Mouse (Mus musculus): ENCODE data around the gene Spata9. TPM values are rescaled to one million over a fixed set of nuclear protein-coding genes. Genes with fewer than 3 reads are reported as not detected.

Spata9 gene
- polyA plus RNA-seq, 1 experiment from 2014 or later, result 2.1 TPM

DNA sequence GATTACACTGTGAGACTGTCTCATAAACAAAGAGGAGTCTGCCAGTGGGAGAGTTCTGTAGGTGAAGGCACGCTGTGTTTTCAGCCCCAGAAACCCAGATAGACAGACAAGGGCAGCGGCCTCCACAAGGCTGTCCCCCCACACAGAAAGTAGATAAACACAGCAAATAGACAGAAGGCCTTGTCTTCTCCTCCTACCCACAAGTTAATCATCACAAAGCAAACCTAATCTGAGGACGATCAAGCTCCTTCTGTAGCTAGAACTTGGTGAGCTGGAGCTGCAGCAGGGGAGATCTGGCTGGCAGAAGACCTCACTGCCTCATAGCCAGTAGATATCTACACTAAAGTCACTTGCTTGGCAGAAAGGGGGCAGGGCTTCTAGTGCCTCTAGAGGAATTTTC, 36.3 kb downstream of the Spata9 start:
- no peaks in the 10 kb centered on the region for H3K27me3 ChIP-seq
- H3K4me1 ChIP-seq (replicated peaks), result no peaks in the 10 kb centered on the region
- no peaks in the 10 kb centered on the region for H3K9me3 ChIP-seq
- 88% methylated on average over 3 of the region's 3 CpGs for WGBS
- H3K4me2 ChIP-seq, result no peak overlapping the region
- peaks cover 39% of the 10 kb centered on the region for H3K36me3 ChIP-seq
- no peak for ATAC-seq (ENCODE audit: low read depth)
- H3K9ac ChIP-seq, result no peak overlapping the region
- no peak overlapping the region for H3K27ac ChIP-seq (replicated peaks)
- no peak overlapping the region for H3K4me3 ChIP-seq

- Histone ChIP-seq H3K27ac (replicated peaks) (no peak overlapping the region), H3K4me2 (no peak overlapping the region), H3K36me3 (no peaks in the 10 kb centered on the region), H3K9ac (no peak overlapping the region), H3K9me3 (no peaks in the 10 kb centered on the region), H3K4me3 (no peak overlapping the region), H3K27me3 (no peaks in the 10 kb centered on the region), H3K4me1 (replicated peaks) (peaks cover 15% of the 10 kb centered on the region)
- no peak for ATAC-seq (ENCODE audit: low read depth)
- 81% methylated on average over 2 of the region's 2 CpGs for WGBS
Observed at GRCm38 (mm10) chr13:76014511-76014910, 47.6 kb downstream of the Spata9 start.

DNA sequence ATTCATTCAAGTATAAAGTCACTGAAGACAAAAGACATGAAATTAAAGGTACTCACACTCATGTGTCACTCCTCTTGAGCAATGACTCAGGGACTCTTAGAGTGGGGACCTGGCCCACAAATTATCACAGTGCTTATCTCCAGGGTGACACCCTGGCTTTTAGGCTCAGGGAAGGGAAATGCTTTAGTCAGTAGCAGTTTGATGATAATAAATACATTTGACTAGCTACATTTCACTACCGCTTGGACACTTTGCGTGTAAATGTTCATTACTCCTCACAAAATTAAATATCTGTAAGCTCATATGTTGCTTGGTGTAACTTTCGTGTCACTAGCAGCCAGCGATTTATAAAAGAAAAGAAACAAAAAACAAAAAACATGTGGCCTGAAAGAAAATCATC, 50.5 kb downstream of the Spata9 start:
- H3K9me3 ChIP-seq, result no peaks in the 10 kb centered on the region
- ATAC-seq (ENCODE audit: low read depth), result no peak
- H3K4me2 ChIP-seq, result peak overlapping the region; percentile 67
- H3K4me1 ChIP-seq (replicated peaks), result peaks cover 15% of the 10 kb centered on the region
- H3K9ac ChIP-seq, result peak overlapping the region; percentile 85
- peak overlapping the region; percentile 56 for H3K4me3 ChIP-seq
- WGBS, result 73% methylated on average over 4 of the region's 4 CpGs
- H3K27ac ChIP-seq (replicated peaks), result peak overlapping the region; percentile 95
- H3K27me3 ChIP-seq, result no peaks in the 10 kb centered on the region
- no peaks in the 10 kb centered on the region for H3K36me3 ChIP-seq

GRCm38 (mm10) chr13:76017974-76018843, 51.3 kb downstream of the Spata9 start, which contains the start of gene Rfesd:
Gene Rfesd, minus strand, starts transcription at chr13:76018719.
- ATAC-seq (ENCODE audit: low read depth), result peak; percentile 100
- H3K4me1 ChIP-seq (replicated peaks), result peaks cover 15% of the 10 kb centered on the region
- H3K27ac ChIP-seq (replicated peaks), result peak within 1 kb of the TSS; percentile 95
- H3K9me3 ChIP-seq, result no peaks in the 10 kb centered on the region
- H3K27me3 ChIP-seq, result no peaks in the 10 kb centered on the region
- H3K4me2 ChIP-seq, result peak within 1 kb of the TSS; percentile 67
- H3K36me3 ChIP-seq, result no peaks in the 10 kb centered on the region
- H3K9ac ChIP-seq, result peak within 1 kb of the TSS; percentile 85
- peak within 1 kb of the TSS; percentile 56 for H3K4me3 ChIP-seq
- under 1% methylated on average over 50 of the region's 50 CpGs for WGBS

GRCm38 (mm10) chr13:76018844-76019400, 52.0 kb downstream of the Spata9 start:
- H3K4me3 ChIP-seq, result peak overlapping the region; percentile 56
- 48% methylated on average over 5 of the region's 5 CpGs for WGBS
- no peaks in the 10 kb centered on the region for H3K9me3 ChIP-seq
- peaks cover 15% of the 10 kb centered on the region for H3K4me1 ChIP-seq (replicated peaks)
- H3K9ac ChIP-seq, result peak overlapping the region; percentile 55
- H3K27ac ChIP-seq (replicated peaks), result peak overlapping the region; percentile 95
- peak overlapping the region; percentile 67 for H3K4me2 ChIP-seq
- H3K27me3 ChIP-seq, result no peaks in the 10 kb centered on the region
- peak; percentile 70 for ATAC-seq (ENCODE audit: low read depth)
- no peaks in the 10 kb centered on the region for H3K36me3 ChIP-seq

DNA sequence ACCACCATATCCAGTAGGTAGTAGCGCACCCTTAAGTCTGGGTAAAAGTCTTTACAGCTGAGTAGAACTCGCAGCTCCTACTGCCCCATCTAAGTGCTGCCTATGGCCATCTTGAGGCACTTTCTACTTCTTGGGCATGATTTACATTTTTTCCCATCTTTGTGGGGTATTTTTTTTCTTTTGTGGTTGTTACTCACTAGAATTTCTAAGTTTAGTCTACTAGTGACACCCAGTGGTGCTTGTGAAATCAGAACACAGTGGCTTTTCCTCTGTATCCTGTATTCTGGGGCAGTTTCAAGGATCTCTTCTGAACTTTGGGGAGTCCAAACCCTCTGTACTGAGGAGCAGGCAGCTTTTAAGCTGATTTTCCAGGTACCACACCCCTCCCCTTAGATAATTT, 54.8 kb downstream of the Spata9 start:
- Histone ChIP-seq H3K27ac (replicated peaks) (no peak overlapping the region), H3K9me3 (no peaks in the 10 kb centered on the region), H3K36me3 (no peaks in the 10 kb centered on the region), H3K4me1 (replicated peaks) (peaks cover 14% of the 10 kb centered on the region), H3K9ac (no peak overlapping the region), H3K4me2 (no peak overlapping the region), H3K27me3 (no peaks in the 10 kb centered on the region), H3K4me3 (no peak overlapping the region)
- no peak for ATAC-seq (ENCODE audit: low read depth)
- WGBS, result 91% methylated on average over 2 of the region's 2 CpGs

GRCm38 (mm10) chr13:76024588-76024987, 57.6 kb downstream of the Spata9 start:
- Histone ChIP-seq H3K36me3 (no peaks in the 10 kb centered on the region), H3K27ac (replicated peaks) (no peak overlapping the region), H3K4me1 (replicated peaks) (no peaks in the 10 kb centered on the region), H3K4me2 (no peak overlapping the region), H3K9me3 (no peaks in the 10 kb centered on the region), H3K4me3 (no peak overlapping the region), H3K9ac (no peak overlapping the region), H3K27me3 (no peaks in the 10 kb centered on the region)
- ATAC-seq (ENCODE audit: low read depth), result no peak
- 78% methylated on average over 3 of the region's 3 CpGs for WGBS

DNA sequence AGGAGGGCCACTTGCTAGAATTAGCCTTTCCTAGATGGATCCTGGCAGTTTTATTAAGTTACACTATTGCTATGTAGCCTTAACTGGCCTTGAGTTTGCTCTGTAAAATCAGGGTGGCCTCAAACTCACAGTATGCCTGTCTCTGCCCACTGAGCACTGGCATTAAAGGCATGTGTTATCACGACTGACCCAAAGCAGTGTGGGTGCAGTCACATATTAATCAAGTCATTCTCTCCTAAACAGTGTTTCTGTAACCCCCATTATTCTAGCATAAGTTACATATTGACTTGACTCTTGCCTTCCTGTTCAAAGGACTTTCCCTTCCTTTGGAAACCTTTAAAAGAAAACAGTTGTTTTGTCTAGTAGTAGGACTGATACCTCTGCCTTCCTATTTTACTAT, 75.5 kb downstream of the Spata9 start:
- 56% methylated on average over 1 of the region's 1 CpGs for WGBS
- ATAC-seq (ENCODE audit: low read depth), result no peak
- no peak overlapping the region for H3K4me3 ChIP-seq

GRCm38 (mm10) chr13:76044971-76045370, 78.0 kb downstream of the Spata9 start:
- no peak overlapping the region for H3K4me3 ChIP-seq

More for the DNA sequence above, 75.5 kb downstream of the Spata9 start:
- H3K4me1 ChIP-seq (replicated peaks), result no peaks in the 10 kb centered on the region
- no peak overlapping the region for H3K27ac ChIP-seq (replicated peaks)
- no peaks in the 10 kb centered on the region for H3K36me3 ChIP-seq
- no peak overlapping the region for H3K9ac ChIP-seq
- H3K4me2 ChIP-seq, result no peak overlapping the region
- no peaks in the 10 kb centered on the region for H3K9me3 ChIP-seq
- H3K27me3 ChIP-seq, result no peaks in the 10 kb centered on the region

More at GRCm38 (mm10) chr13:76044971-76045370, 78.0 kb downstream of the Spata9 start:
- Histone ChIP-seq H3K4me1 (replicated peaks) (no peaks in the 10 kb centered on the region), H3K27me3 (no peaks in the 10 kb centered on the region), H3K9ac (no peak overlapping the region), H3K4me2 (no peak overlapping the region), H3K36me3 (no peaks in the 10 kb centered on the region), H3K27ac (replicated peaks) (no peak overlapping the region), H3K9me3 (no peaks in the 10 kb centered on the region)
- ATAC-seq (ENCODE audit: low read depth), result no peak

Other genes with a start within 250 kb of the Spata9 start
- gene Glrx, start 127.3 kb upstream of the Spata9 start, polyA plus RNA-seq (2015; fragmentation: Nextera tagmentation; extraction: Ambion mirVana), result 49.3 and 55.2 TPM in 2 replicates
- gene Rhobtb3, start 23.2 kb upstream of the Spata9 start, polyA plus RNA-seq (2015; fragmentation: Nextera tagmentation; extraction: Ambion mirVana), result 27.2 and 29.1 TPM in 2 replicates
- gene Rfesd, start 51.6 kb downstream of the Spata9 start, polyA plus RNA-seq (2015; fragmentation: Nextera tagmentation; extraction: Ambion mirVana), result 17.9 and 18.8 TPM in 2 replicates
- gene Gpr150, start 89.8 kb downstream of the Spata9 start, polyA plus RNA-seq (2015; fragmentation: Nextera tagmentation; extraction: Ambion mirVana), result 3.2 and 4.0 TPM in 2 replicates
- 4.0 and 4.3 TPM in 2 replicates for gene Arsk, start 131.5 kb downstream of the Spata9 start, polyA plus RNA-seq (2015; fragmentation: Nextera tagmentation; extraction: Ambion mirVana)
- 9.6 and 10.3 TPM in 2 replicates for gene Ttc37, start 131.6 kb downstream of the Spata9 start, polyA plus RNA-seq (2015; fragmentation: Nextera tagmentation; extraction: Ambion mirVana)